ENCODE assay signal across 21 mouse cellular contexts in genomic region chr16:74517888-74518287, GRCm38 (mm10).
DNase-seq lines count a peak whose midpoint lies in the region; ATAC-seq and TF ChIP-seq lines count a peak whose summit lies in the region.
"Had no signal": no experiment of that assay in that cellular context is flagged by ENCODE, and none has a peak within 500 bp of the region (broad histone marks: within the 10 kb centered on the region; RNA-seq: fewer than 3 reads in every experiment).

No protein-coding gene starts in this region.

- no peak for TF ChIP-seq EP300 in lung, postnatal 0 days (IDR thresholded peaks at IDR 0.05)

- peak; percentile 52 for ATAC-seq in lung, embryonic 14.5 days (ENCODE audit: insufficient read depth)
- ATAC-seq in lung, embryonic 15.5 days (ENCODE audit: borderline replicate concordance, extremely low read depth, low FRiP score, low TSS enrichment): peak; percentile 29; the same call in 1 of the 2 replicates
- ATAC-seq in lung, postnatal 0 days: no peak
- peak; percentile 60 for ATAC-seq in lung, embryonic 16.5 days (ENCODE audit: low read depth)
- ATAC-seq: activated CD4-positive, CD25-positive, alpha-beta regulatory T cell, adult 4 months; CD4-positive, CD25-positive, alpha-beta regulatory T cell, adult 4 months; Patski had no signal

- WGBS in lung, embryonic 14.5 days: 77% methylated on average over 1 of the region's 1 CpGs
- 93% methylated on average over 1 of the region's 1 CpGs for WGBS in lung, embryonic 15.5 days
- 84% methylated on average over 1 of the region's 1 CpGs for WGBS in lung, postnatal 0 days
- WGBS in lung, embryonic 16.5 days: 72% methylated on average over 1 of the region's 1 CpGs
- 80% methylated on average over 1 of the region's 1 CpGs for WGBS in lung, adult 2 months

- TF ChIP-seq POLR2A in lung, adult 2 months (IDR thresholded peaks at IDR 0.05; ENCODE audit: borderline replicate concordance, extremely low read depth, low read depth, low read length): no peak

- no peak for TF ChIP-seq CTCF in lung, embryonic 14.5 days (IDR thresholded peaks at IDR 0.05; ENCODE audit: low read depth)
- TF ChIP-seq CTCF in lung, postnatal 0 days (IDR thresholded peaks at IDR 0.05): no peak
- no peak for TF ChIP-seq CTCF in lung, adult 2 months (IDR thresholded peaks at IDR 0.05; ENCODE audit: insufficient read depth, low read length)

- H3K9ac ChIP-seq in lung, embryonic 14.5 days: no peak overlapping the region
- no peak overlapping the region for H3K9ac ChIP-seq in lung, embryonic 15.5 days
- no peak overlapping the region for H3K9ac ChIP-seq in lung, postnatal 0 days (replicated peaks; ENCODE audit: low read depth)
- no peak overlapping the region for H3K9ac ChIP-seq in lung, embryonic 16.5 days (ENCODE audit: low read length)

- H3K4me3 ChIP-seq in lung, embryonic 14.5 days (ENCODE audit: low read depth, low read length): no peak overlapping the region
- H3K4me3 ChIP-seq in lung, embryonic 15.5 days: no peak overlapping the region
- no peak overlapping the region for H3K4me3 ChIP-seq in lung, postnatal 0 days (ENCODE audit: low read depth, low read length)
- H3K4me3 ChIP-seq in lung, embryonic 16.5 days (ENCODE audit: low read length): no peak overlapping the region
- no peak overlapping the region for H3K4me3 ChIP-seq in lung, adult 2 months (replicated peaks; ENCODE audit: extremely low read depth, low read depth, low read length)

- no peak overlapping the region for H3K4me2 ChIP-seq in lung, embryonic 14.5 days
- no peak overlapping the region for H3K4me2 ChIP-seq in lung, embryonic 15.5 days
- no peak overlapping the region for H3K4me2 ChIP-seq in lung, postnatal 0 days (replicated peaks; ENCODE audit: low read depth, low read length)
- no peak overlapping the region for H3K4me2 ChIP-seq in lung, embryonic 16.5 days (ENCODE audit: low read depth, low read length)

- no peak for DNase-seq in lung, embryonic 14.5 days
- DNase-seq in lung, adult 18-20 months: no peak
- no peak for DNase-seq in lung, postnatal 0 days (ENCODE audit: low spot score)
- no peak for DNase-seq in lung, adult 2 months
- DNase-seq: adrenal gland, adult 2 months; adrenal gland, adult 8-10 months; adrenal gland, postnatal 10 days; adrenal gland, postnatal 14 days; adrenal gland, postnatal 25 days; adrenal gland, postnatal 36 days; B cell, adult 2 months; cerebellum, adult 11 months; cerebellum, adult 11-12 months; cerebellum, adult 18-20 months had no signal

- no peaks in the 10 kb centered on the region for H3K36me3 ChIP-seq in lung, embryonic 14.5 days (ENCODE audit: insufficient read depth)
- H3K36me3 ChIP-seq in lung, embryonic 15.5 days: no peaks in the 10 kb centered on the region
- H3K36me3 ChIP-seq in lung, postnatal 0 days (ENCODE audit: insufficient read depth, low read length): no peaks in the 10 kb centered on the region
- H3K36me3 ChIP-seq in lung, embryonic 16.5 days (ENCODE audit: control insufficient read depth, insufficient read depth, low read length): no peaks in the 10 kb centered on the region
- H3K36me3 ChIP-seq: G1E had no signal

- no peaks in the 10 kb centered on the region for H3K4me1 ChIP-seq in lung, embryonic 14.5 days (ENCODE audit: insufficient read depth)
- H3K4me1 ChIP-seq in lung, embryonic 15.5 days: no peaks in the 10 kb centered on the region
- no peaks in the 10 kb centered on the region for H3K4me1 ChIP-seq in lung, postnatal 0 days (ENCODE audit: insufficient read depth, low read depth, low read length)
- H3K4me1 ChIP-seq in lung, embryonic 16.5 days (replicated peaks; ENCODE audit: control insufficient read depth, insufficient read depth, low read length): no peaks in the 10 kb centered on the region
- H3K4me1 ChIP-seq in lung, adult 2 months (ENCODE audit: control insufficient read depth, insufficient read depth, low read length): no peaks in the 10 kb centered on the region

- H3K27me3 ChIP-seq in lung, embryonic 14.5 days (ENCODE audit: insufficient read depth, low read length): no peaks in the 10 kb centered on the region
- H3K27me3 ChIP-seq in lung, embryonic 15.5 days: no peaks in the 10 kb centered on the region
- no peaks in the 10 kb centered on the region for H3K27me3 ChIP-seq in lung, postnatal 0 days (replicated peaks; ENCODE audit: insufficient read depth, low read length)
- H3K27me3 ChIP-seq in lung, embryonic 16.5 days (ENCODE audit: control insufficient read depth, insufficient read depth, low read depth, low read length): no peaks in the 10 kb centered on the region
- H3K27me3 ChIP-seq: CH12.LX, Patski had no signal

- peak overlapping the region; percentile 18; the same call in 1 of the 2 replicates for H3K27ac ChIP-seq in lung, embryonic 14.5 days (ENCODE audit: low read depth)
- peak overlapping the region; percentile 57 for H3K27ac ChIP-seq in lung, embryonic 15.5 days
- no peak overlapping the region for H3K27ac ChIP-seq in lung, postnatal 0 days (ENCODE audit: low read length)
- H3K27ac ChIP-seq in lung, embryonic 16.5 days (ENCODE audit: low read length): peak overlapping the region; percentile 31; the same call in 1 of the 2 replicates

- H3K9me3 ChIP-seq in lung, embryonic 14.5 days (ENCODE audit: low read depth, low read length): no peaks in the 10 kb centered on the region
- no peaks in the 10 kb centered on the region for H3K9me3 ChIP-seq in lung, embryonic 15.5 days
- H3K9me3 ChIP-seq in lung, postnatal 0 days (ENCODE audit: low read length): no peaks in the 10 kb centered on the region
- no peaks in the 10 kb centered on the region for H3K9me3 ChIP-seq in lung, embryonic 16.5 days (ENCODE audit: control insufficient read depth, low read length)
